Mouse (Mus musculus) CD4-positive, CD25-positive, alpha-beta regulatory T cell, adult 4 months (primary cell): ENCODE results near the gene Selp. TPM values are rescaled to one million over a fixed set of nuclear protein-coding genes. Genes with fewer than 3 reads are reported as not detected.

Experiments
- ATAC-seq: one replicate; pipeline ENCODE4 v1.8.0; 2017
- polyA plus RNA-seq, 2 experiments: library from polyadenylated mRNA; unstranded; fragments of 100-300 nt; shearing (Covaris generic); gene quantifications; one replicate each; pipeline ENCODE4 v1.2.1; 2017

The Selp gene
- polyA plus RNA-seq, 2 experiments from 2014 or later: 3.8 to 4.1 TPM

GRCm38 (mm10) chr1:164184142-164184870 is 69.2 kb downstream of the Selp start:
- ATAC-seq: peak; percentile 95

- no peak for ATAC-seq
Measured at GRCm38 (mm10) chr1:164184871-164185223, 69.8 kb downstream of the Selp start.

- ATAC-seq: no peak
Measured at GRCm38 (mm10) chr1:164185316-164185715, 70.3 kb downstream of the Selp start.

GRCm38 (mm10) chr1:164187002-164187560 is 72.0 kb downstream of the Selp start:
- ATAC-seq: no peak

- ATAC-seq: no peak
Measured at GRCm38 (mm10) chr1:164199551-164199950, 84.5 kb downstream of the Selp start.

Other genes starting within 250 kb of the Selp start
- 10 to 100 TPM; 22.1 to 22.4 TPM for gene Scyl3, start 186.2 kb upstream of the Selp start, polyA plus RNA-seq
- gene BC055324, start 120.5 kb upstream of the Selp start, polyA plus RNA-seq: 1 to 10 TPM; 3.8 to 5.9 TPM
- 10 to 100 TPM; 22.9 to 25.2 TPM for gene Mettl18, start 120.4 kb upstream of the Selp start, polyA plus RNA-seq
- under 1 TPM in 1 of 2 experiments, not detected in 1; 0.22 TPM for gene Sele, start 67.0 kb upstream of the Selp start, polyA plus RNA-seq
- gene Sell, start 53.3 kb upstream of the Selp start, polyA plus RNA-seq: 100 to 1,000 TPM; 554 to 560 TPM
- under 1 TPM in 1 of 2 experiments, not detected in 1; 0.04 TPM for gene F5, start 36.6 kb downstream of the Selp start, polyA plus RNA-seq
- gene Slc19a2, start 133.8 kb downstream of the Selp start, polyA plus RNA-seq: 1 to 10 TPM in 1 of 2 experiments, under 1 TPM in 1; 0.76 to 1.6 TPM
- 1 to 10 TPM; 6.8 to 8.8 TPM for gene Ccdc181, start 160.3 kb downstream of the Selp start, polyA plus RNA-seq
- gene Nme7, start 188.9 kb downstream of the Selp start, polyA plus RNA-seq: 10 to 100 TPM; 15.4 to 20.4 TPM
- gene Blzf1, start 192.2 kb downstream of the Selp start, polyA plus RNA-seq: 10 to 100 TPM; 25.1 to 27.2 TPM